Mouse (Mus musculus) gastrocnemius, postnatal 14 days (tissue): Measurements from ENCODE around the gene Nrxn1. TPM values are rescaled to one million over a fixed set of nuclear protein-coding genes. Genes with fewer than 3 reads are reported as not detected.

Experiments
- DNase-seq: peaks from one replicate; pipeline ENCODE4 v3.0.0; 2021; ENCODE audit warnings: mixed read lengths
- intact Hi-C: fragments of 180-260 bp; cut with DNase I; formaldehyde crosslinking; loops from one replicate; pipeline ENCODE4 v1.15.1; 2025; ENCODE audit warnings: low total_unique reads
- total RNA-seq, 2 experiments: library from RNA; stranded (reverse); gene quantifications; 2 replicates each; pipeline ENCODE4 v1.2.3; 2021

Gene Nrxn1
- total RNA-seq, 2 experiments from 2014 or later: 0.40 to 1.6 TPM

DNA sequence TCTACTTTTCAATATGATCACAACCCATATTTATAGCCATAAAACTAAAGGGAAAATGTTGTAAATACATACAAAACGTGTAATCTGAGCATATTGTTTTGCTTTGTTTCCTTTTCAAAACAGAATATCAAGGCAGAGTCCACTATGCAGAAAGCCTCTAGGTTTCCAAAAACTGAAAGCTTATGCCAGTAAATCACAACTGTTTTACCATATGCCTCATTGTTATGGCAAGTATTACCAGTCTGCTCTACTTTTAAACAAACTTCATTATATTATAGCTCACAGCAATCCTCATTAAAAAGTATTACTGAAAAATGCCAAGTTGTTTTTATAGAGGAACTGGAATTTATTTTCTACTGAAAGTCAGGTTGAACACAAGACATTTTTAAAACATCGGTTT, 275.0 kb downstream of the Nrxn1 start:
- intact Hi-C loops: no loop called here
- no peak for DNase-seq

DNA sequence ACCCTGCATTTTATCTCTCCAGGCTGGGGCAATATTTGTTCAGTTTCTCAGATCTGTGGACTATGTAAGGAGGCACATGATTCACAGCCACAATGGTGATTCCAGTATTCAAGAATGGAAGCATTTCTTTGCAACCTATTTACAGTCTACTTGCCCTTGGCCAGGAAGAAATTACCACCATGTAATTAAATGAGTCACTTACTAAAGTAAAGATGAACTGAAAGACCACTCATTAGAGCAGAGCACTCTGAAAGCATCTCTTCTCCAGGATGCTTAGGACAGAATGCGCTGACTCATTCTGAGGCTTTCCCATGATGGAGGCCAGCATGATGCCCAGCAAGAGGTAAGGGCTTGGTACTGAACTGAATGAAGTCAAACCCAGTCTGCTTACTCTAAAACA, 277.6 kb downstream of the Nrxn1 start:
- intact Hi-C loops: no loop called here
- DNase-seq: no peak

DNA sequence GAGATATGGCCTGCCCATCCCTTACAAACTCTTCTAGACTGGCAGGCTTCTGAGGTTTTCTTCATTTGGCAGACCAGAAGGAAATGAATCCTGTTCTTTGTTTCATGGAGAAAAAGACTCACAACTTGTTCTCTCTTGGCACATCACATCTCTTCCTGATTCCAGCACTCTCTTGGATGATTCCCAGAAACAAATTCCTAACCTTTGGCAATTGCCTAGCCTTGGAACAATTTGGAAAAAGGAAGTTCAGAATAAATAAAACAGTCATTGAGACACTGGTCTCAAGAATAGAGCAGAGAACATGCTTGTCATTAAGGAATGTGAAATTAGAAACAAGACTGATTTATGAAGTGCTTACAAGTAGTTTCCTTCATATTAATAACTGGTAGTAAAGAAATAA, 279.1 kb downstream of the Nrxn1 start:
- intact Hi-C loops: no loop called here
- DNase-seq: no peak

DNA sequence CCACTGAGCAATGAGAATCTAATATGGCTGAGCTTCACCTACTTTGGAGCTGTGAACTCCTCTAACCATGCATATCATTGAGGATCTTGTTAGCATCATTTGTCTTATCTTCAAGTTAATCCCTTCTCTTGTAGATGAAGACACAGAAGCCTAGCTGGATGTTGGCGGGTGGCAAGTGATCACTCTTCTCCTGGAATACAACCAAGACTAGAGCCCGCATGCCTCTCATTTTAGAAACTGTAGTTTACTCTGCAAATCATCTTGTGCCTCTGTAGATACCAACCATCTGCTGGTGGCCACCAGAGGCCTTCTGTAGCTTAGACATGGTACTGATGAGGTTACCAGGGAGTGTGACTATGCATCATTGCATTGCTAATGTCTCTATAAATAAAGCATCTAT, 280.4 kb downstream of the Nrxn1 start:
- no peak for DNase-seq
- intact Hi-C loops: no loop called here

DNA sequence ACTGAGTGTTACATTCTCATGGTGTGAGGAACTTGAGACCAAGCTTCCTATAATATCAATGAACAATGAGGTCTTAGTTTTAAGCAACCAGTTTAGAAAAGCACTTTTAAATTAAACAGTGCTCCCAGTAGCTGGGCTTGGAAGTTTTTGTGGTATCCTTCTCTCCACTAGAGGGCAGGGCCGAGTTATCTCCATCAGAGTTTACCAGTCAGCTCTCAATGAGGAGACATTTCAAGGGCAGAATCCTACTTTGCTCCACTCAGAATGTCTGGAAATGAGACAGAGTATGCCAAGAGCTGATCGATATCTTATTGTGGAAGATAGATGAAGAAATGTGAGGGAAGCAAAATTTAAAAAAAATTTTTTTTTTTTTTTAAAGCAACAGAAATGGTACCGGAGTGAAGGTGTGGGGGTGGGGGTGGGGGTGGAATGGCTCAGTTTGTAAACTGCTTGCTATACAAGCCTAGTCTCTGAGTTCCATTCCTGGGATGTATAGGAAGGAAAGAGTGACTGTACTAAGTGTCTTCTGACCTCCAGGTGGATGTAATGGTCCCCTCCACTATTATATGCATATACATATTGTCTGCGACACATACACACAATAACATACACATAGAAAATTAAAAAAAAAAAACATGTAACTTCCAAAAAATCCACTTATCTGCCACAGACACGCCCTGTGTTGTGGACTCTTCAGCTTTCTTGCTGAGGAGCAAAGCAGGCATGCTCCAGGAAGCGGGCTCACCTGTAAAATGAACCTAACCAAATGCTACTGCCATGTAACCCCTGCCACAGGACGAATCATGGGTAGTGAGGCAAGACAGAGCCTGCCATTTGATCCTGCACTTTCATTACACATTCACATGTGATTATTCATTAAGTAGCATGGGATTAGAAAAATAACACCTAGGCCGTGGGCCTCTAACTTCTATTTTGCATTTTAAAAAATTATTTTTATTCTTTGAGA, 283.4 kb downstream of the Nrxn1 start:
- DNase-seq: peak; percentile 21
- intact Hi-C loops: no loop called here

DNA sequence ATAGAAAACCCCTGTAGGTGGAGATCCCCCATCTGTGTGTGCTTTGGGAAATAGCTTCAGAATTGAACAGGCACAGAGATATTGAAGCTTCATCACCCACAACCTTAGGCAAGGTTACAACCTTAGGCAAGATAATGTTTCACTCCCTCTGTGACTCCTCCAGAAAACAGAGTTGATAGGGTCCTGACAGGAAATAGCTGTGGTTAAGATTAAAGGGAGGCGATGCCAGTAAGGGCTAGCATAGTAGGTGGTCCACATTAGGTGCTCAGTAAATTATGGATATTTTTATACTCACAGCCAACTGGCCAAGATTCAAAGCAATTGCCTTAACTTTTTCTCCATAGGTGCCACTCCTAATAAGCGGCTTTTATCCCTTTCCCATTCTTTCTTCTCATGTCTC, 284.6 kb downstream of the Nrxn1 start:
- intact Hi-C loops: no loop called here
- DNase-seq: no peak

DNA sequence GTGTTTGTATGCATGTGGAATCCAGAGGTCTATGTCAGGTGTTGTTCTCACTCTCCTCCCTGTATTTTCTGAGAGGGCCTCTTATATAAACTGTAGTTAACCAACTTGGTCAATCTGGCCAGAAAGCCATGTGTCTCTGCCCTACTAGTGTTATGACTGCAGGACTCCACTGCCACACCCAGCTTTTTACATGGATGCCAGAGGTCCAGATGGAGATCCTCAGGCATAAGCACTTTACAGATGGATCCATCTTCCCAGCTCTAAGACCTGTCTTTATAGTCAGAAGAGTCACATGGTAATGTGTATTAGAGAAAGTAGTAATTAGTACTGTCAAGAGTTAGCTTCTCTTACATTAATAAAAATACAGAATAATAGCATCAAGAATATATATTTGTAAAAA, 285.7 kb downstream of the Nrxn1 start:
- intact Hi-C loops: no loop called here

DNA sequence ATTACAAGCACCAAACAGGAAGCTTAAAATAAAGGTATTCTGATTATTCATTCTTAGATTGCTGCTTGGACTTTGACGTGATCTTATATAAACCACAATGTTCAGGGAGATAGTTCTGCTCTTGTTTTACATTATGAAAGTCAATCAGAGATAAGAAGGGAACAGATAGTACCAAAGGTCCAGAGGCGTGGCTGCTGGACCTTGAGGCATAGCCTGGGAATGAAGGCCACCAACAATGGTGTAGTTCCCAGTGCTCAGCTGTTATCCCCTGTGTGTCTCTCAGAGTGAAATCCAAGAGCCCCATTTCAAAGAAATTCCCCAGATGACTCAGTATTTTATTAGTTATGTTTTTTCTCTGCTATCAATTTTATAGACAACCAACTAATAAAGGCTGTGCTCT, 294.2 kb downstream of the Nrxn1 start:
- DNase-seq: no peak
- intact Hi-C loops: no loop called here

More for the DNA sequence above, 285.7 kb downstream of the Nrxn1 start:
- no peak for DNase-seq

DNA sequence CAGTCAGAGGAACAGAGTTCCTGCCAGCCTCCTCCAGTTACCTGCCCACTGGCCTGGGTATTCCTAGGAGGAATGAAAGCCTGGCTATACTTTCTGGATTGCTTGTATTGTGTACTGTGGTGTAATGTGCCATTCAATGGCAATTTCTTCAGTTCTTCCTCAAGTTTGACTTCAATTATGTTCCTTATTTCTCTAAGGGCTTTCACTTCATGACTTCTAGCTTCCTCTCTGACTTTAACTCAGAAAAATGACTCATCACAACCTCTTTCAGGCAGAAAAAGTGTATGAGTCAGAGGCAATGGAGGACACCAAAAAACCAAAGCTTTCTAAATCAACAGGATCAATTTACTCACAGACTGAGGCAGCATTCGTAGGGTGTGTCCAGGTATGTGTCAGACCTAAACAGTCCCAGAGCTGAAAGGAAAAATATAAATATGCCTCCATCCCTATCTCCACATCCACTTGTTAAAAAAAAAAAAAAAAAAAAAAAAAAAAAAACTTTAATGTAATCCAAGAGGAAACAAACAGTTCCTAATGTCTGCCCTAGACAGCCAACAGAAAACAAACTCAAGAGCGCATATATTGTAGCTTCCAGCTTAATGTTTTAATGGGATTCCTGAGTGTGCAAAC, 295.1 kb downstream of the Nrxn1 start:
- intact Hi-C loops: no loop called here
- DNase-seq: no peak

DNA sequence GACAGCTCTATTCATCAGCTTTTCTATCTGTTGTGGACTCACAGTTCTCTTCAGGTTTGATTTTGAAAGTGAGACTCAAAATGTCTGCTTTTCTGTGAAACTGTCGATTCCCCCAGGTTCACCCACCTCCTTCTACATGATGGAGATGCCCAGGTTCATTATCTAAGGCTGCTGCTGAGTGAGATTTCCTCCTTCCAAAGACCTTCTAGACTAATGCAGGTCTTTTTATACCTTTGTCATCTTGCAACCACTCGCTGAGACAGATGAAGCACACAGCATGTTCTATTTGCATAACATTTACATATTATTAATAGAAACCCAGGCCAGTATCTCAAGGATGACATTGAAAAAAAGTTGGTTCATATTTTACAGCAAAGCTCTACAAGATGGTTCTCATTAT, 295.9 kb downstream of the Nrxn1 start:
- intact Hi-C loops: no loop called here
- no peak for DNase-seq

DNA sequence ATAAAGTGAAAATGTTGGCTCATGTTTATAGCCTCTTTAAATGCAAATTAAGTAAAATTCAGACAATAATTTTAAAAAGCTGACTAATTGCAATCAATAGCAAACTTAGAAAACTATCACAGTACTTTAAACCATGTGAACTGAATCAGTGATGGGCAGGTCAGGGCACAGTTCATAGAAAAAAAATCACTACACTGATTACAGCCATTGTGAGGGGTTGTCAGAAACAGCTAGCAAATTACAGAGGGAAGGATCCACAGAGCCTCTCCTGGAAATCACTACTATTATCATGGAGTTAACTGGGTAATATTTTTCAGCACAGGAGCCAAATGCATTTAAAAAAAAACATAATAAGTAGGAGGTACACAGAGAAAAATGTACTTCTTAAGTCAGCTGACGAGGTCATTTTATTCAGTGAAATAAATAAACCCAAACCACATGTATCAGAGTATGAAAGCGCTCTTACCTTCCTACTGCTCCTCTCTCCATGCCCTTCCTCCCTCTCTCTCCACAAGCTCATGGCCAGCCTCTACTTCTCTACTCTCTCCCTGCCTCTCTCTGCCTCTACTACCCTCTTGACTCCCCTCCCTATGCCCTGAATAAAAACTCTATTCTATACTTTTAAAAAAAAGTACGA, 304.3 kb downstream of the Nrxn1 start:
- DNase-seq: no peak
- intact Hi-C loops: no loop called here

DNA sequence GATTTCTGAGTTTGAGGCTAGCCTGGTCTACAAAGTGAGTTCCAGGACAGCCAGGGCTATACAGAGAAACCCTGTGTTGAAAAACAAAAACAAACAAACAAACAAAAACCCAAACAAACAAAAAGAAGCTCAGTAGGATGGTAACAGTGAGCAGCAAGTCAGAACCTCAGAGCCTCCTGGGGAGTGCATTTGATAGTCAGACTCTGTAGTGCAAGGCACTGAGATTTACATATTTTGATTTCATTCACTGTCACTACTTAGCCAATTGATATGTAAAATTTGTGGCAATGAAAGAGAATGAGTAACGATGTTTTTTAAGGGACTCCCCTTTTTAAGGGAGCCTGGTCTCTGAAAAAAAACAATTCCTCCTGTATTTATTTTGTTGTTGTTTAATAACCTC, 304.8 kb downstream of the Nrxn1 start:
- DNase-seq: no peak
- intact Hi-C loops: no loop called here

DNA sequence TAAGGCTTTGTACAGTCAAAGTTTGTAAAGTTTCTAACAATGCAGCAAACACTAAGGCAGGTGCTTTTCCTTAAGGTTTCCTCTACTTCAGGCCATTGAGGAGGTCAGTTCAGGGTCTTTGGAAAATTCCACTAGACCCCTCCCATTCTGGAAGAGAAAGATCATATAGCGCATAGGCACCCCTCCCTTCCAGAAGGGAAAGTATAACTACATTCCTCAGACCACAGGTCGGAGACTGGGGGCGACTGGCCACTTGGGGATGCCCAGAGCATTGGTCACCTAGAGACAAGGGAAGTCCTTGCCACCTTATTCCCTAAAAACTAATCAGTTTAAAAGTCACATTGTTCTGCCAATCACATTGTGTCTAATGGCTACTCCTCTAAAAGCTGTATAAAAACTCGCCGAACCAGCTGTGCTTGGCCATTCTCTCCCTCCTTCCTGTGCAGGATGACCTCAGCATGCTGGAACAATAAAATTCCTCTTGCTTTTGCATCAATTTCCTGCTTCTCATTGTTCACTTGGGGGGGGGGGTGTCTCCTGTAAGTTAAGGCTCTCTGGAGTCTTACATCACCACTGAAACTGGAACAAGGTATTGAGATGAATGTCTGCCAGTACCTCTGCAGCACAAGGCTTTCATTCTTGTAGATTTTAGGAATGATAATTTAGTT, 305.6 kb downstream of the Nrxn1 start:
- DNase-seq: no peak
- intact Hi-C loops: no loop called here

DNA sequence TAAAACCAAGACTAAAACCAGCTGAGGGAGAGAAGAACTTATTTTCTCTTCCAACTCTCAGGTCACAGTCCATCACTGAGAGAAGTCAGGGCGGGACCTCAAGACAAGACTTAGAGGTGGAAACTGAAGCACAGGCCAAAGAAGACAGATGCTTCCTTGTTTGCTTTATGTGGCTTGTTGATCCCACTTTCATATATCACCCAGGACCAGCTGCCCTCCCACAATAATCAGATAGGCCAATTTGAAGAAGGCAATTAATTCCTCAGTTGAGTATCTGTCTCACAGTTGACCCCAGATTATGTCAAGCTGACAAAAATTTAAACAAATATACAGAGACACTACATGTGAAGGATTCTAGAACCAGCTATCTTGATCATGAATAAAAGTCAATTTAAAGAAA, 312.4 kb downstream of the Nrxn1 start:
- intact Hi-C loops: no loop called here

DNA sequence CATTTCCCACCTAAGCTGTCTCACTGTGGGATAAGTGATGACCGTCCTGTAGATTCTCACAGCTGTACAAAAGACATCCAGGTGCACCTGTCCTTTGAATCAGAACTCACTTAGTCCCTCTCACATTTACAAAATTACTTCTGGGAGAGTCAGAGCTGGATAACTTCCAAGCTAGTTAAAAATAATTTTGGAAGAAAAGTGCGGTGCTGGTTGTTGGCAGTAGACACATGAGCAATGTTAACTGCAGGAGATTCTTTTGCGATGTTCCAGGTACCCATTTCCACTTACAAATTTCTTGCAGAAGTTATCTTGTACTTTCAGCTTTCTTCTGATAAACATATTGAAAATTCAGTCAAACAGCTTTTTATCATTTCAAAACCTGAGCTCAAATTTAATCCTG, 317.5 kb downstream of the Nrxn1 start:
- DNase-seq: no peak
- intact Hi-C loops: no loop called here

More for the DNA sequence above, 312.4 kb downstream of the Nrxn1 start:
- no peak for DNase-seq

DNA sequence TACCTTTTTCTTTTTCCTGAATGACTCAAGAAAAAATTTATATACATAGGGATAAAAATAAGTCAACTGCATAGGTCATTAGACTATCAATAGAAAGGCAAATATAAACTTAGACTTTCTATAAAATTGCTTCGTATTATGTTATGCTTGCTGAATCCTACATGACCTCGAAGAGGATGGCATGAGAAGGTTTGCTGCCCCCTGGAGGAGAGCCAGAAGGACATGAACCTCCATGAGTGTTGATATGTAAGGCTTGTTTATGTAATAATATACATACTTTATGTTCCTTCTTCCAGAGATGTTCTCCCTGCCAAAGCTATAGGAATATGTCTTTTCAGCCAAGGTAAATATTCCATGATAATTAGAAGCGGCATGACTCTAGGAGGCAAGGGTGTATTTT, 319.6 kb downstream of the Nrxn1 start:
- DNase-seq: no peak
- intact Hi-C loops: no loop called here

DNA sequence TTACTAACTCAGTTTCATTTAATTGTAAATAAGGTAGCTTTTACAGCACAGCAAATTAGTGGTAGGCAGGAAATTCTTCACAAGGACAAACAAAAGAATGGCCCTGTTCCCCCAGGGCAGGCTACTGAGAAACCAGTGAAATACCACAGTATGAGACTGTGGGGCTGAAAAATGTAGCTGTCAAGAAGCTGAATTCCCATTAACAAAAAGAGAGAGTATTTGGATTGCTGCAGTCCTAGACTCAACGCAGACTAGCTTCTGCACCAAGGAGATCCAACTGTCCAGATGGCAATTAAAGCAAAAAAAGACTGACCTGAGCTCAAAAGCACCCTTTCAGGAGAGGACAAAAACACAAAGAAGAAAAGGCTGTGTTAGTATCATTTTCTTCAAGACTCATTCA, 324.7 kb downstream of the Nrxn1 start:
- DNase-seq: no peak
- intact Hi-C loops: no loop called here

DNA sequence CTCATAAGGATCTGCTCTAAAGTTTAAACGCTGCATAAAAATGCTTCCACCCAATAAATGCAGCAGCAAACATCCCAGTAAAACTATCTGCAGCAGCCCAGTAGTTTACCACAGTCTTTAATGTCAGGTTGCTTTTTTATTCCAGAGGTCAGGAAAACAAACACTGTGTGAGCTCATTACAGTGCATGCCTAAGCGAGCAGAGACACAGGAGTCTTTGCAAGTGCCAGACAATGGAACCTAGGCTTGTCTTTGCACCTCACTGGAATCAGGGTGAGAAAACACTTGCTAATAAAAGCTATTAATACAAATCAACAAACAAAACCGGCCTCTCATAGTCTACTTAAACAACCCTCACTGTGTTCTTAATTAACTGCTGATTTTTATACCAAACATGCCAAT, 365.7 kb downstream of the Nrxn1 start:
- intact Hi-C loops: no loop called here
- DNase-seq: no peak

DNA sequence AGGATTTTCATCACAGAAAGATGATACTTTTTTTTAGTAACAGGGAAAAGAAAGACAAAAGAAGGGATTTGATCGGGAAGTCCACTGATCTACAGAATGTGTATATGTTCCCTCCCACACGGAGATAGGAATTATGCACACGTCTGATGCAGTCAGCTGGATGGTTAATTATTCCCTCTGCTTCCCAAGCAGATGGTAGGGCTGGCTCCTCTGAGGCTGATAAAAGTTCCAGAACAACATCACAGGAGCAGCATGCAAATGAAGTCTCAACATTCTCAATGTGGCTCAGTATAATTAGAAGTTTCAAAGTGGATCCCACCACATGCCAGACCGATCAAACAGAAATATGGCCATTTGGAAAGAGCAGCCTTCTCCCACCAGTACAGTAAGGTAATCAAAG, 388.1 kb downstream of the Nrxn1 start:
- no peak for DNase-seq
- intact Hi-C loops: no loop called here

DNA sequence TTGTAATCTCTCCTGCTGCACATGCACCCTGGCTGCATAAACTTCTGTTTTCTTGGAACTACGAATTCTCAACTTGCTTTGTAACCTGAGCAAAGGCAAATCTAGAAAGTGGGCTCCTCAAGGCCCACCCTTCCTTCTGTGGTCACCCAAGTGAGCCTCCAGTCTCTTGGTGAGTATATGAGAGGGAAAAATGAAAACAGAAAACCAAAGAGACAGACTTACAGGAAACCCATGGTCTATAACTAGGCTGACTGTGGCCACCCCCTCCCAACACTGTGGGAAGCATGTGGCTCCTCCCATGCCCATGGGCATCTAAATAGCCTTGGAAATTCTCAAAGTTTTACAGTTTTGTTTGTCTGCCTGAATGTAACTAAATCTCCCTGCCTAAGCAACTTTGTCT, 390.2 kb downstream of the Nrxn1 start:
- intact Hi-C loops: no loop called here
- no peak for DNase-seq
